Mouse (Mus musculus): ENCODE measurements at regions not wholly inside any gene's neighbourhood (a gene's known extent, or its start where the extent isn't known, plus 50 kb on each side); places are given as distances from the start of the nearest gene placed in this dataset.

GRCm38 (mm10) chr3:104571935-104572631, 60.4 kb upstream of the Lrig2 start:
- no peak overlapping the region for H3K4me3 ChIP-seq (ENCODE audit: low read length)
- ATAC-seq (replicated peaks; ENCODE audit: extremely low read depth, insufficient read depth, low FRiP score), result no peak
- H3K36me3 ChIP-seq (ENCODE audit: control insufficient read depth, insufficient read depth), result no peaks in the 10 kb centered on the region
- H3K9ac ChIP-seq (ENCODE audit: low read length), result no peak overlapping the region
- 80% methylated on average over 10 of the region's 10 CpGs for WGBS
- no peak overlapping the region for H3K27ac ChIP-seq (ENCODE audit: low read length)
- no peak overlapping the region for H3K4me2 ChIP-seq (ENCODE audit: low read depth, low read length)
- H3K27me3 ChIP-seq (ENCODE audit: control insufficient read depth, insufficient read depth, low read length), result no peaks in the 10 kb centered on the region
- H3K4me1 ChIP-seq (ENCODE audit: control insufficient read depth, insufficient read depth, low read length), result no peaks in the 10 kb centered on the region
- no peaks in the 10 kb centered on the region for H3K9me3 ChIP-seq (replicated peaks; ENCODE audit: control insufficient read depth, low read length)

- Histone ChIP-seq H3K27ac (ENCODE audit: low read length) (peak overlapping the region; percentile 88), H3K4me3 (ENCODE audit: low read length) (no peak overlapping the region), H3K4me2 (ENCODE audit: low read depth, low read length) (peak overlapping the region; percentile 27; the same call in 1 of the 2 replicates), H3K36me3 (ENCODE audit: control insufficient read depth, insufficient read depth) (no peaks in the 10 kb centered on the region), H3K27me3 (ENCODE audit: control insufficient read depth, insufficient read depth, low read length) (no peaks in the 10 kb centered on the region), H3K9me3 (replicated peaks; ENCODE audit: control insufficient read depth, low read length) (no peaks in the 10 kb centered on the region), H3K4me1 (ENCODE audit: control insufficient read depth, insufficient read depth, low read length) (peaks cover 19% of the 10 kb centered on the region), H3K9ac (ENCODE audit: low read length) (peak overlapping the region; percentile 51)
- ATAC-seq (replicated peaks; ENCODE audit: extremely low read depth, insufficient read depth, low FRiP score), result peak; percentile 66; the same call in 1 of the 2 replicates
- WGBS, result 22% methylated on average over 13 of the region's 13 CpGs
Measured at GRCm38 (mm10) chr3:104565423-104566230, 53.9 kb upstream of the Lrig2 start.

GRCm38 (mm10) chr3:104564857-104565256, 53.1 kb upstream of the Lrig2 start:
- no peaks in the 10 kb centered on the region for H3K9me3 ChIP-seq (replicated peaks; ENCODE audit: control insufficient read depth, low read length)
- WGBS, result 44% methylated on average over 2 of the region's 2 CpGs
- H3K9ac ChIP-seq (ENCODE audit: low read length), result peak overlapping the region; percentile 51; the same call in 1 of the 2 replicates
- no peak for ATAC-seq (replicated peaks; ENCODE audit: extremely low read depth, insufficient read depth, low FRiP score)
- no peak overlapping the region for H3K4me3 ChIP-seq (ENCODE audit: low read length)
- no peaks in the 10 kb centered on the region for H3K27me3 ChIP-seq (ENCODE audit: control insufficient read depth, insufficient read depth, low read length)
- H3K4me1 ChIP-seq (ENCODE audit: control insufficient read depth, insufficient read depth, low read length), result peaks cover 19% of the 10 kb centered on the region
- no peak overlapping the region for H3K4me2 ChIP-seq (ENCODE audit: low read depth, low read length)
- H3K36me3 ChIP-seq (ENCODE audit: control insufficient read depth, insufficient read depth), result no peaks in the 10 kb centered on the region
- peak overlapping the region; percentile 88 for H3K27ac ChIP-seq (ENCODE audit: low read length)

- Histone ChIP-seq H3K4me3 (ENCODE audit: low read length) (no peak overlapping the region), H3K4me1 (ENCODE audit: control insufficient read depth, insufficient read depth, low read length) (peaks cover 19% of the 10 kb centered on the region), H3K27me3 (ENCODE audit: control insufficient read depth, insufficient read depth, low read length) (no peaks in the 10 kb centered on the region), H3K4me2 (ENCODE audit: low read depth, low read length) (no peak overlapping the region), H3K9me3 (replicated peaks; ENCODE audit: control insufficient read depth, low read length) (peaks cover 3% of the 10 kb centered on the region; the same call in 1 of the 2 replicates), H3K36me3 (ENCODE audit: control insufficient read depth, insufficient read depth) (no peaks in the 10 kb centered on the region), H3K9ac (ENCODE audit: low read length) (no peak overlapping the region; the same call in 1 of the 2 replicates), H3K27ac (ENCODE audit: low read length) (no peak overlapping the region)
- no peak for ATAC-seq (replicated peaks; ENCODE audit: extremely low read depth, insufficient read depth, low FRiP score)
- 32% methylated on average over 4 of the region's 4 CpGs for WGBS
Measured at GRCm38 (mm10) chr3:104561567-104561966, 49.8 kb upstream of the Lrig2 start.

All from heart, embryonic 16.5 days (tissue).